Mouse (Mus musculus): Measurements from ENCODE around the gene Swap70. TPM values are rescaled to one million over a fixed set of nuclear protein-coding genes. Genes with fewer than 3 reads are reported as not detected.

Swap70 gene
- polyA plus RNA-seq, 1 experiment from 2014 or later: 11.7 TPM

GRCm38 (mm10) chr7:110302886-110303285 lies 81.4 kb downstream of the Swap70 start:
- Histone ChIP-seq H3K27me3 (replicated peaks; ENCODE audit: control insufficient read depth, insufficient read depth, low read length) (no peaks in the 10 kb centered on the region), H3K4me3 (replicated peaks; ENCODE audit: low read length) (no peak overlapping the region), H3K9me3 (ENCODE audit: control insufficient read depth, low read length) (no peaks in the 10 kb centered on the region), H3K4me2 (ENCODE audit: low read length) (no peak overlapping the region), H3K27ac (ENCODE audit: low read length) (no peak overlapping the region), H3K36me3 (ENCODE audit: control insufficient read depth, insufficient read depth) (0 out of 2 replicates have a peak, but pooled peaks cover 2% of the 10 kb centered on the region), H3K9ac (replicated peaks; ENCODE audit: low read depth, low read length) (no peak overlapping the region), H3K4me1 (replicated peaks; ENCODE audit: control insufficient read depth, insufficient read depth, low read length) (no peaks in the 10 kb centered on the region)
- WGBS: 83% methylated on average over 6 of the region's 6 CpGs
- no peak for ATAC-seq

GRCm38 (mm10) chr7:110305486-110305885 lies 84.0 kb downstream of the Swap70 start:
- no peaks in the 10 kb centered on the region for H3K9me3 ChIP-seq (ENCODE audit: control insufficient read depth, low read length)
- ATAC-seq: no peak
- H3K4me3 ChIP-seq (replicated peaks; ENCODE audit: low read length): no peak overlapping the region
- no peaks in the 10 kb centered on the region for H3K4me1 ChIP-seq (replicated peaks; ENCODE audit: control insufficient read depth, insufficient read depth, low read length)
- H3K4me2 ChIP-seq (ENCODE audit: low read length): no peak overlapping the region
- WGBS: 94% methylated on average over 4 of the region's 4 CpGs
- H3K36me3 ChIP-seq (ENCODE audit: control insufficient read depth, insufficient read depth): peaks cover 5% of the 10 kb centered on the region; the same call in 1 of the 2 replicates
- H3K9ac ChIP-seq (replicated peaks; ENCODE audit: low read depth, low read length): no peak overlapping the region
- no peaks in the 10 kb centered on the region for H3K27me3 ChIP-seq (replicated peaks; ENCODE audit: control insufficient read depth, insufficient read depth, low read length)
- no peak overlapping the region for H3K27ac ChIP-seq (ENCODE audit: low read length)

- ATAC-seq: no peak
- 68% methylated on average over 5 of the region's 5 CpGs for WGBS
These were observed 84.8 kb downstream of the Swap70 start for GRCm38 (mm10) chr7:110306281-110306680.

GRCm38 (mm10) chr7:110307741-110308140 lies 86.2 kb downstream of the Swap70 start:
- WGBS: 87% methylated on average over 11 of the region's 11 CpGs
- peaks cover 15% of the 10 kb centered on the region; the same call in 1 of the 2 replicates for H3K36me3 ChIP-seq (ENCODE audit: control insufficient read depth, insufficient read depth)

More at GRCm38 (mm10) chr7:110306281-110306680, 84.8 kb downstream of the Swap70 start:
- no peak overlapping the region for H3K27ac ChIP-seq (ENCODE audit: low read length)
- H3K27me3 ChIP-seq (replicated peaks; ENCODE audit: control insufficient read depth, insufficient read depth, low read length): no peaks in the 10 kb centered on the region
- no peaks in the 10 kb centered on the region for H3K4me1 ChIP-seq (replicated peaks; ENCODE audit: control insufficient read depth, insufficient read depth, low read length)
- no peak overlapping the region for H3K4me3 ChIP-seq (replicated peaks; ENCODE audit: low read length)
- H3K36me3 ChIP-seq (ENCODE audit: control insufficient read depth, insufficient read depth): peaks cover 8% of the 10 kb centered on the region; the same call in 1 of the 2 replicates
- H3K9ac ChIP-seq (replicated peaks; ENCODE audit: low read depth, low read length): no peak overlapping the region
- H3K9me3 ChIP-seq (ENCODE audit: control insufficient read depth, low read length): no peaks in the 10 kb centered on the region
- H3K4me2 ChIP-seq (ENCODE audit: low read length): no peak overlapping the region

GRCm38 (mm10) chr7:110309246-110309645 lies 87.7 kb downstream of the Swap70 start:
- Histone ChIP-seq H3K4me2 (ENCODE audit: low read length) (no peak overlapping the region), H3K27me3 (replicated peaks; ENCODE audit: control insufficient read depth, insufficient read depth, low read length) (no peaks in the 10 kb centered on the region), H3K27ac (ENCODE audit: low read length) (no peak overlapping the region), H3K36me3 (ENCODE audit: control insufficient read depth, insufficient read depth) (peaks cover 25% of the 10 kb centered on the region), H3K4me1 (replicated peaks; ENCODE audit: control insufficient read depth, insufficient read depth, low read length) (no peaks in the 10 kb centered on the region), H3K9me3 (ENCODE audit: control insufficient read depth, low read length) (no peaks in the 10 kb centered on the region), H3K9ac (replicated peaks; ENCODE audit: low read depth, low read length) (no peak overlapping the region), H3K4me3 (replicated peaks; ENCODE audit: low read length) (no peak overlapping the region)
- 86% methylated on average over 8 of the region's 8 CpGs for WGBS
- ATAC-seq: no peak

More at GRCm38 (mm10) chr7:110307741-110308140, 86.2 kb downstream of the Swap70 start:
- Histone ChIP-seq H3K27me3 (replicated peaks; ENCODE audit: control insufficient read depth, insufficient read depth, low read length) (no peaks in the 10 kb centered on the region), H3K9me3 (ENCODE audit: control insufficient read depth, low read length) (no peaks in the 10 kb centered on the region), H3K4me3 (replicated peaks; ENCODE audit: low read length) (no peak overlapping the region), H3K4me2 (ENCODE audit: low read length) (no peak overlapping the region), H3K9ac (replicated peaks; ENCODE audit: low read depth, low read length) (no peak overlapping the region), H3K27ac (ENCODE audit: low read length) (no peak overlapping the region), H3K4me1 (replicated peaks; ENCODE audit: control insufficient read depth, insufficient read depth, low read length) (no peaks in the 10 kb centered on the region)
- ATAC-seq: no peak

GRCm38 (mm10) chr7:110313392-110314055 lies 92.0 kb downstream of the Swap70 start:
- Histone ChIP-seq H3K4me3 (replicated peaks; ENCODE audit: low read length) (no peak overlapping the region), H3K4me1 (replicated peaks; ENCODE audit: control insufficient read depth, insufficient read depth, low read length) (no peaks in the 10 kb centered on the region), H3K9me3 (ENCODE audit: control insufficient read depth, low read length) (no peaks in the 10 kb centered on the region), H3K36me3 (ENCODE audit: control insufficient read depth, insufficient read depth) (peaks cover 35% of the 10 kb centered on the region), H3K27ac (ENCODE audit: low read length) (no peak overlapping the region), H3K4me2 (ENCODE audit: low read length) (no peak overlapping the region), H3K27me3 (replicated peaks; ENCODE audit: control insufficient read depth, insufficient read depth, low read length) (no peaks in the 10 kb centered on the region), H3K9ac (replicated peaks; ENCODE audit: low read depth, low read length) (no peak overlapping the region)
- 95% methylated on average over 9 of the region's 9 CpGs for WGBS
- no peak for ATAC-seq

GRCm38 (mm10) chr7:110314401-110314890 lies 92.9 kb downstream of the Swap70 start:
- H3K4me1 ChIP-seq (replicated peaks; ENCODE audit: control insufficient read depth, insufficient read depth, low read length): no peaks in the 10 kb centered on the region
- H3K4me3 ChIP-seq (replicated peaks; ENCODE audit: low read length): no peak overlapping the region
- H3K9ac ChIP-seq (replicated peaks; ENCODE audit: low read depth, low read length): no peak overlapping the region
- no peak overlapping the region for H3K4me2 ChIP-seq (ENCODE audit: low read length)
- H3K27me3 ChIP-seq (replicated peaks; ENCODE audit: control insufficient read depth, insufficient read depth, low read length): no peaks in the 10 kb centered on the region
- H3K36me3 ChIP-seq (ENCODE audit: control insufficient read depth, insufficient read depth): peaks cover 34% of the 10 kb centered on the region
- ATAC-seq: no peak
- no peaks in the 10 kb centered on the region for H3K9me3 ChIP-seq (ENCODE audit: control insufficient read depth, low read length)
- 91% methylated on average over 7 of the region's 7 CpGs for whole genome bisulfite sequencing
- H3K27ac ChIP-seq (ENCODE audit: low read length): no peak overlapping the region

- Histone ChIP-seq H3K4me1 (replicated peaks; ENCODE audit: control insufficient read depth, insufficient read depth, low read length) (no peaks in the 10 kb centered on the region), H3K9me3 (ENCODE audit: control insufficient read depth, low read length) (no peaks in the 10 kb centered on the region), H3K27ac (ENCODE audit: low read length) (no peak overlapping the region), H3K36me3 (ENCODE audit: control insufficient read depth, insufficient read depth) (peaks cover 34% of the 10 kb centered on the region), H3K4me3 (replicated peaks; ENCODE audit: low read length) (no peak overlapping the region), H3K4me2 (ENCODE audit: low read length) (no peak overlapping the region), H3K27me3 (replicated peaks; ENCODE audit: control insufficient read depth, insufficient read depth, low read length) (no peaks in the 10 kb centered on the region), H3K9ac (replicated peaks; ENCODE audit: low read depth, low read length) (no peak overlapping the region)
- ATAC-seq: no peak
- WGBS: 77% methylated on average over 1 of the region's 1 CpGs
These were observed 93.8 kb downstream of the Swap70 start for GRCm38 (mm10) chr7:110315352-110315751.

- WGBS: 98% methylated on average over 4 of the region's 4 CpGs
- Histone ChIP-seq H3K27me3 (replicated peaks; ENCODE audit: control insufficient read depth, insufficient read depth, low read length) (no peaks in the 10 kb centered on the region), H3K4me2 (ENCODE audit: low read length) (no peak overlapping the region), H3K4me3 (replicated peaks; ENCODE audit: low read length) (no peak overlapping the region), H3K4me1 (replicated peaks; ENCODE audit: control insufficient read depth, insufficient read depth, low read length) (no peaks in the 10 kb centered on the region), H3K36me3 (ENCODE audit: control insufficient read depth, insufficient read depth) (peaks cover 27% of the 10 kb centered on the region), H3K27ac (ENCODE audit: low read length) (no peak overlapping the region), H3K9me3 (ENCODE audit: control insufficient read depth, low read length) (no peaks in the 10 kb centered on the region), H3K9ac (replicated peaks; ENCODE audit: low read depth, low read length) (no peak overlapping the region)
- no peak for ATAC-seq
These were observed 95.9 kb downstream of the Swap70 start for GRCm38 (mm10) chr7:110317412-110317811.

Measured in forebrain, embryonic 16.5 days (tissue).